Mouse (Mus musculus) induced T-regulatory cell, adult 2 months (primary cell): Measurements from ENCODE around the gene Abhd17a.

Experiments
- DNase-seq: peaks from one replicate; pipeline ENCODE4 v3.0.0-alpha.2; 2012; ENCODE audit warnings: low read depth

Abhd17a gene

DNA sequence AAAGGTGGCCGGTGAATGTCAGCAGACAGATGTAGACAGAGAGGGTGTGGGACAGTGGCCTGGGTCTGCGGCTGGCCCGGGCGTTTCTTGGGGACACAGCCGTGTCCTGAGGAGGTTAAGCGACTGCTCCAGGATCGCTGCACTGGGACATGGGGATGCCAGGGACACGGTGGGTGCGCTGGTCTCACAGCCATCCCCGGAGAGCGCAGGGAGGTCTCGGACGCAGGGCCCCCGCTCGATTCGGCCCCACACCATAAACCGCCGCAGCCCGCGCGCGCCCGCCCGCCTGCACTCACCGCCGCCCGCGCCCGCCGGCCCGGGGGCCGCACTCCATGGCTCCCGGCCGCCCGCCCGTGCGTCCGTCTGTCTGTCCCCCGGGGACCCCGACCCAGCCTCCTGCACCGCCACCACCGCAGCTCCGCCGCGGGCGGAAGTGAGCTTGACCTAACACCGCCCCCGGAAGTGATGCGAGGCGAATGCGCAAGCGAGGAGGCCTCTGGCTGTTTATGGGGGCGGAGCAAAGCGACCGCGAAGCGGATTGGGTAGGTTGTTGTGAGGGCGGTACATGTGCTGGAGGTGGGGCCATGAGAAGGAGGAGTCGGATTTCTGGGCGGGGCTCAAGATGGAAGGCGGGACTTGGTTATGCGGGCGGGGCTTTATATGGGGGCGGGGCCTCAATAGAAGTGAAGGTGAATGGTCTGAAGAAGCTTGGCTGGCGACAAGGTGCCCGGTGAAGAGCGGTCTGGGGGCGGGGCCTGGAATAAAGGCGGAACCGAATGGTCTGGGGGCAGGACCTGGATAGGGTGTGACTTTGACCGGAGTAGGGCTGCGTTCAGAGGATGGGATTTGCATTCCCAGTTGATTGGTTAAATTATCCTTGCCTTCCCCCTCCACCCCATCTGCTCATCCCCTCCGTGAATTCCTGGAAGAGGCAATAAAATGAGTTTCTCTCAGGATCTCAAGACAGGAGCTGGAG lies at the start of gene Abhd17a:
Abhd17a (minus strand) TSS at position 463 of the 976 bp plus-strand sequence.
- peak; percentile 99 for DNase-seq

DNA sequence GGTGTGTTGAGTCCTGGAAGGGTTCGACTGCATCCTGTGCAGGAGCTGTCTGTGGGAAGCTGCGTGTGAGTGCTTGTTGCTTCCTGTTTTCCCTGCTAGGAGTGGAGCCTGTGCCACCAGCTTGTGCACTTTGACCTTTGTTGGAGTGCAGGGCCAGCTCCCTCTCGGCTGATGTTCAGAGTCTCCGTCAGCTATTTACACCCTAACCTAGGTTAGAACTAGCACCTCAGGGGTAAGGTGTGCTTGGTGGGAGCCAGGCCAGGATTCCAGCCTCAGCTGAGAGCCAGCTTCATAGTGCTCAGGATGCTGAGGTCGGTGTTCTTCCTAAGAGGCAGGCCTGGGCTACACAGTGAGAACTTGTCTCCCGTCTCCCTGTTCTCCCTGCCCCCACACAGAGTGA lies 45.2 kb upstream of the Abhd17a start:
- DNase-seq: no peak

DNA sequence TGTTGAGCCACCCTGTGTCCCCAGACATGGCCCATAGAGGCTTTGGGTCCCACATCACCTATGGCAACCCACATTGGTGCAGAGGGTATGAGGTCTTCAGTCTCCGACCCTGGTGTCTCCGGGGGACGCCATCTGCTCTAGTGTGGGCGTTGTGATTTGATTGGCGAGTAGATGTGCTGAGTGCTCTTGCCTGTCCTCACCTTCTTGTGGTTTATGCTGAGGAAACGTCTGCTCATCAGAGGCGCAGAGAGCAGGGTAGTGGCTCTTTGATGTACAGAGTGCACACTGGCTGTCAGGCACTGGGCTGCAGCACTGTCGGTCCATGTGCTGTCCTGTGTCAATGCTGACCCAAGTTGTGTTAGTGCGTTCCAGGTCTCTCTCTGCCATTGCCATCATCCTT lies 38.8 kb upstream of the Abhd17a start:
- peak; percentile 56 for DNase-seq

DNA sequence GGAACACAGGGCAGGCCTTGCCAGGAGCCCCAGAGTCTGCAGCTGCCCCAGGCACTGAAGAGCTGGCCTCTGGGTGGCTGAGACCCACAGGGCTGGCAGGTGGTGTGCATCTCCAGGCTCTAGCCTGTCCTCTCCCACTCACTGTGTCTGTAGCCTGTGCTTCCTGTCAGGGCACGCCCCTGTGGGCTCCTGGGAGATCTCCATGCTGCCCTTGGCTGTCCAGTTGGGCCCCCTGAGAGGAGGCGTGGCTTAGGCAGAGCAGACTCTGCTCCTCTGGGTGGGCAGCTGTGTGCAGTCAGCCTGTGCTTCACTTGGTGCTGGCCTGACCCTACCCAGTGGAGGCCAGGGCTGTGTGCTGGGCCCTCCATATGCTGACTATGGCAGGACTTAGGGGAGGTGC lies 37.5 kb upstream of the Abhd17a start:
- no peak for DNase-seq

DNA sequence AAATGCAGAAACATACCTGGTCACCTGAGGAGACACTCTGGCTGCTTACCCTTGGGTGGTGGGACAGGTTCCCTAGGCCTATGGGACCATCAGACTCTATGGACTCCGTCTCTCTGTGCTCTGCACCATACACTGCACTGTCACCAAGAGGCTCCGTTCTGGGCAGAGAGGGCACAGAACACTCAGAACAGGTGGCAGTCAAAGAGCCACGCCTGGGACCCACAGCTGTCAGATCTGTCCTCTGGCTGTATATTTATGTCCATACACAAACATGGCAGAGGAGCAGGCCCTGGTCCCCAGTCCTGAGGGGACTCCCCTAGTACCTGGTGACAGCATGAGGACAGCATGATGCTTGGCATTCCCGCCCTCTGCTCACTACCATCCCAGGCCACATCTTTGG lies 35.6 kb upstream of the Abhd17a start:
- DNase-seq: no peak

DNA sequence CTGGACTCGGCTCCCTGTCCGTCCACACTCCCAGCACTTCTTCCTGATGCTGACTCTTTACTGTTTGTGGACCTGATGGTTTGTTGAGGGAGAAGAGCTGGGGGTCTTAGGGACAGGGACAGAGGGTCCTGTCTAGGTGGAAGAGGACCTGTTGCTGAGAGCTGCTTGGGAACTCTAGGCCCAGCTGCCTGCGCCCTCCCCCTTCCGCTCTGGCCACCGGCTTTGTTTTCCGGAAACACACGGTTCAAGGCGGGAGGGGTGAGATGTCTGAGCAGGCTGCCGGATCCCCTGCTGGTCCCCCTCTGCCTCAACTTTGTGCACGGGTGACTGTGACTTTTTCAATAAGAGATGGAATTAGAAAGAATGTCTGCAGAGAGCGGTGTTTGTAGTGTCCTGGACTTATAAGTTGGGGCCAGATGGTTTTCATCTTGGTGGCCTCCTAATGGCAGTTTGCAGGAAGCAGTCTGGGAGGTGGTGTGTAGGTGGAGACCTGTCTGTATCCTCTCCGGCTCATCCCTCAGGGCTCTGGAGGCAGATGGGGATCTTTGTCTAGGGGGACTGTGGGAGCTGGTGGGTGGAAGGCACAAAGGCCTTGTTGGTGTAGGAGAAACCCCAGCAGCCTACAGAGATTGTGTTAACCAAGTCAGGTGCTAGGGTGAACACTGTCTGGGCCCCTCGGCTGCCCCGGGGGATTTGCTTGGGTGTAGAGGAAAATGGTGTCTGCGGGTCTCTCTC lies 33.5 kb upstream of the Abhd17a start:
- DNase-seq: peak; percentile 83

DNA sequence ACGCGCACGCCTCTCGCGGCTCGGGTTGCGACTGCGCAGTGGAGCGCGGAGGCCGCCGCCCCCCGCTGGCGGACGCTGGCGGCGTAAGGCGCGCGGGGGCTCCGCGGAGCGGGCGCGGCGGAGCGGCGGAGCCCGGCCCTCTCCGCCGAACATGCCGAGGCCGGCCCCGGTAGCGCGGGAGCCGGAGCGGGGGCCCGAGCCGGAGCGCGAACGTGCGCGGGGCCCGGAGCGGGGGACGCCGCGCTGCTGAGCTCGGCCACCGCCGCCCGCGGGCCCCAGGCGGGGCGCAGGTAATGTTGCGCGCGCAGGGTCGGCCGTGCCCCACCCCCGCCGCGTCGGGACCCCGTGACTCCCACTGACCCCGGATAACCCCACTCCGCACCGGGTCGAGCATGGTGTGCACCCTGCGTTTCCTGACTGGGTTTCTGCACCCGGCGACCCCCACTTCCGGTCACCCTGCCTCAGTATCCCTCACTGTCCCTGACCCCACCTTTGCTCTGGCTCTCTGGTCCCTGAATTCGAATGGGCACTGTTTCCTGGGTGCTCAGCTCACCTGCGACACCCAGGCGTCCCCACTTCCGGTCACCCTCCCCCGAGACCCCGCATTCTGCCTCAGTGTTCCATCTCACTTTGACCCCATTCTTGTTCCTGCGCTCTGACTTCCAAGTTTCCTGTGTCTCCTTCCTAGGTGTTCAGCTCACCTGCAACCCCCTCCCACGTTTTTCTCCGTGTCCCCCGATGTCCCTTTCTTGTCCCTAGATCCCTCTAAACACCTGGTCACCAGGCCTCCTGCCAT lies 32.7 kb upstream of the Abhd17a start, which contains the start of gene Csnk1g2:
Csnk1g2 (plus strand) TSS at position 178 of the 796 bp plus-strand sequence.
- DNase-seq: peak; percentile 82

DNA sequence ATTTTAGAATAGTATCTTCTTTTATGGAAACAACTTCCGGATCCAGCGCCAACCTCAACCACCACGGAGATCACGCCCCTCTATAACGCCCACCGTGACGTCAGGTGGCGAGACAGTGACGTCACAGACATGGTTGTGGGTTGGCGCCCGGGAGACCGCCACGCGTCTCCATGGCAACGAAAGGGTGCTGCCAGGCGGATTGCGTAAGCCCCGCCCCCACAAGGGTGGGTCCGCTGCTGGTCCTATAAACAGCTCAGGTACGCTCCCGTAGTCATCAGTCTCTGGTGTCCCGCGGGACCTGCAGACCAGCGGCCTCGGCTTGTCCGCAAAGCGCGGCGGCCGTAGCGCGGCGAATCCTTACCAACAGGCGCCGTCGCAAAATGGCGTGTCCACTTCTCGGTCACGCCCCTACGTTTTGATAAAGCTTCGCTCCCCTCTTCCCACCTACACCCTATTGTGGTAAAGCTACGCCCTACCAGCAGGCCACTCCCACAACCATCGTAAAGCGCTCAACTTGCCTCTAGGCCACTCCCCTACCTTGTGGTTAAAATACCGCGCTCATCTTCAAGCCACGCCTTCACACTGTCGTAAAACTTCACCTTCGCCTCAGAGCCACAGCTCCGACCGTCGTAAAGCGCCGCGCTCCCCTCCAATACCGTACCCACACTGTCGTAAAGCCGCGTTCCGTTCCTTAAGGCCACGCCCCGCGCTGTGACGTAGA lies 32.0 kb upstream of the Abhd17a start:
- DNase-seq: peak; percentile 100

DNA sequence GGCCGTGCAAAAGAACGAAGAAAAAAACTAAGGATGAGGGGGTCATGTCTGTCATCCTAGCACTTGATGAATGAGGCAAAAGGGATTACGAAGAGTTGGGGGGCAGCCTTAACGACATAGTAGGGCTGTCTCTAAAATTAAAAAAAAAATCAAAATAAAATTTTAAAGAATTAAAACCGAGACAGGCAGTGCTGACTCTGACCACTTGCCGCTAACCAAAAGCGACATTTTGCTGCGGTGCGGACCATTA lies 31.5 kb upstream of the Abhd17a start:
- DNase-seq: no peak

DNA sequence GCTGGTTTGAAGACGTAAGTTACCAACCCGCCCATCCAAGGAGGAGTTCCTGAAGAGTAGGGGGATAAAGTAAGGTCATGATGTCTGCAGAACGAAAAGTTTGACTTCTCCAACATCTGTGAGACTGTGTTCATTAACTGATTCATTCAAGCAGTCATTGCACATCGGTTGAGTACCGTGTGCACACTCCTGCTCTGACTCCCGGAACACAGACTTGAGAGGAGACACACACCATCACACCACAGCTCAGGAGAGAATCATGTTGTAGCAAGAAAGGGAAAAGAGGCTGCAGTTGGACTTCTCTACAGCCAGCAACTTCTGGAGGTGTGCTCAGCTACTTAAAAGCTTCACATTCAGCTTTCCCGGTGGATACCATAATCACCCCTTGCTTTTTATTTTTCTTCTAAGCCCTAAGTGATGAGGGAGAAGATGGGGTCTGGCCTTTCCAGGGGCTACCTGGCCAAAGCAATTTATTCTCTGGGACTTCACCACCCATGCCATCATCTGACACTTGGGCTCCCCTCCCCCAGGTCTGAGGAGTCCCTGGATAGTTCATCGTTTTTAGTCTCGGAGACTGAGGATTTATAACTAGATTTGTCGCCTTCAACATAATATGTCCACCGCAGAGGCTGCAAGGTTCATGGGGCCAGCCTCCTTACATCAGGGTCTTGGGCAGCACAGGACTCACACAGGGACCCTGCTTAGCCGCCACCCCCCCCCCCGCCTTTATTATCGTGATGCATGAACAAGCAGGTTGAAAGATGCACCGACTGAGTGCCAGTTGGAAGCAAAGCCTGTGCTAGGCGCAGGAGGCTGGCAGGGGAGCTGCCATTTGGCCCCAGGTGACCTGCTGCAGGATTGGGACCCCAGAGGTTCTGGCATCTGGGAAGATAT lies 30.9 kb upstream of the Abhd17a start:
- DNase-seq: no peak

DNA sequence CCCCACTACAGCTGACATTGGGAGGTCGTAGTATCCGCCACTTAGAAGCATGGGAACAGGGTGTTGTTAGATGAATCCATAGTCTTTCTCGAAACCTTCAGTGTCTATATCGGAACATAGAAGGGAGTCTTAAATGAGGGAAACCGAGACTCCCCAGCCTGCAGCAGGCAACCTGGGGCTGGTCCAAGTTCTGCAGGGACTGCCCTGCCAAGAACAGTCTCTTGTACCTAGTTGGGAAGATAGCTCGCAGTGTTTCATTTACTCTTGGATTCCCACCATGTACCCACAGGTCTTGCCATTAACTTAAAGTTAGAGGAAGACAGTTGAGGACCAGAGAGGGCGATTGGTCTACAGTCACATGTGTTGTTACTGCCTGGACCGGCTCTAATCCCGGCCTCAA lies 30.2 kb upstream of the Abhd17a start:
- peak; percentile 20 for DNase-seq

DNA sequence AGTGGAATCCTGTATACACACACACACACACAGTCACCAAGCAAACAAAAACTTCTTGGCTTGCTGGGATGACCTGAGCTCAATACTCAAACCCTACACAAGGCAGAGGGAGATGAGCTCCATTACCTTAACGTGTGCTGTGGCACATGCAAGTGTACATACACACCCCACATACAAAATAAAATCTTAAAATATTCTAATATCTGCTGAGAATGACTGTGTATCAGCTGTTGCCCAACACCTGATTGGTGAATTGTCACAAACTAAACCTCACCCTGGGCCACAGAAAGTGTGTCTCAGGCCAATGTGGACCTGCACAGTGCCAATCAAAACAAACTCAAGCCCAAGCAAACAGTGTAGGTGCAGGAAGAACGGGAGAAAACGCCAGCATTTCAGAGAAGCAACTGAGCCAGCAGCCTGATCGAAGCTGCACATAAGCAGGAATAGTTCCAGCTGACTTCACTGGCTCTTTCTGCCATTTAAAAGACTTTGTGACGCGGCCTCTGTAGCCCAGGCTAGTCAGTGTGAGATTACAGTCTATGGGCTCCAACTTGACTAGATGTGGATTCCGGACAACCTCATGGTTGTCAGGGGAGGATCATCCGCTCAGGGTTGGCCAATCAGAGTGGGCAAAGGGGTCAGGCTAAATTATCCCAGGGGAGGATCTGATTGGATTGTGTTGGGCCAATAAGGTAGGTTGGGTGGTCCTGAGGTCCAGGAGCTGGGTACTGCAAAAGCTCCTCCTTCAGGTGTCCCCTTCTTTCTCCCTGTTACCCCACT lies 29.5 kb upstream of the Abhd17a start:
- peak; percentile 18 for DNase-seq

DNA sequence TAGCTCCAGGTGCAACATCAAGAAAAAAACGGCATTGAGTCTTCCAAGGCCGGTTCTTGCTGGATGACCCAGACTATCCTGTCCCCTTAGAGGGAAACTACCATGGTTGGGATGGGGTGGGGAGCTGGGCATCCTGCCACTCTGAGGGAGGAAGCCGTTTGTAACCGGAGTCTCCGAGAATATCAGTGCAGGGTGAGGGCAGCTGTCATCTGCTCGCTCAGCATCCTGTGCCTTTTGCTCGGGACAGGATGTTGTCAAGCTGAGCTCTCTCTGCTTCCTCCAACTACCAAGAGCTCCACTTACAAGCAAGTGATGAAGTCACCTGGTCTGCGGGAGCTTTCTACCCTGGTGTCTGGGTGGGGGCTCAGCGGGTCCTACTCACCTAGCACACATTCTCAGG lies 28.0 kb upstream of the Abhd17a start:
- peak; percentile 86 for DNase-seq

DNA sequence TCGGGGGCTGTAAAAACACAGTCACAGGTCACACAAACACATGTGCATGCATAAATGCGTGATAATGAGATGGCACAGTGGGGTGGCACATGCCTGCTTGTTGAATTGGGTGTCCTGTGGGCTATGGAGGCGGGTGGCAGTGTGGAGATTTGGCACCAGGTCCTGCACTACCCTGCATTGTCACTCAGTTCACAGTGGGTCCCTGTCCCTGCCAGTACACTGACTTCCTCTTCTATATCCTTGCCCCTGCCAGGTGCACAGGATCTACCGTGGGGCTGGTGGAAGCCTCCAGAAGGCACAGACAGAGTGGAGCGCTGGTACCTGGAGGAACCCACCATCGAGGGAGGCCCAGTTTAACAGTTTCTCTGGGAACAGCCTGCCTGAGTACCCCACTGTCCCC lies 24.2 kb upstream of the Abhd17a start:
- no peak for DNase-seq

DNA sequence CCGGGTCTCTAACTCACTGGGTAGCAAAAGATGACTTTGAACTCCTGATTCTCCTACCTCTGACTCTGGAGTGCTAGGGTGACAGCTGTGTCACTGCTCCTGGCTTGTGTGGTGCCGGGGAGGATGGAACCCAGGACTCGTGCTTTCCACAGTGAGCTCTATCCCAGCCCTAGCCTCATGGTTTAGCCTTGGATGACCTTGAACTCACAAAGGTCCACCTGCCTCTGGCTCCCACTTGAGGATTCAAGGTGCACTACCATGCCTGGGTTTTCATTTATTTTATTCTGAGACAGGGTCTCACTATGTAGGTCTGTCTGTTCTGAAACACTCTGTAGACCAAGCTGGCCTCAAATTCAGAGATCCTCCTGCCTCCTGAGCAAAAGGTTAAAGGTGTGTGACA lies 23.7 kb upstream of the Abhd17a start:
- no peak for DNase-seq

DNA sequence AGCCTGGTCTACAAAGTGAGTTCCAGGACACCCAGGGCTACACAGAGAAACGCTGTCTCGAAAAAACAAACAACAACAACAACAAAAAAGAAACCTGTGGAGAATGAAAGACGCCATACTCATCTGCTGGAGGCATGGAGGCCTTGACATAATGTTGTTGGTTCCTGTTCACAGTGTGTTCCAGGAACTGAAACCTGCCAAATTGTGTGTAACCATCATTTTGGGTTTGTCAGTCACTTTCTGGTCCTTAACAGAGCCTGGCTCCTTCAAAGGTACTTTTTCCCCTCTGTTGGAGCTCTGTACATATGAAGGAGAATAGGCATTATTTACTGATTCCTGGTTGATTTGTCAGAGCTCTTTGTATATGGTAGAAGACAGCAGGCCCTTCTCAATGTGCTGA lies 21.8 kb upstream of the Abhd17a start:
- DNase-seq: no peak

DNA sequence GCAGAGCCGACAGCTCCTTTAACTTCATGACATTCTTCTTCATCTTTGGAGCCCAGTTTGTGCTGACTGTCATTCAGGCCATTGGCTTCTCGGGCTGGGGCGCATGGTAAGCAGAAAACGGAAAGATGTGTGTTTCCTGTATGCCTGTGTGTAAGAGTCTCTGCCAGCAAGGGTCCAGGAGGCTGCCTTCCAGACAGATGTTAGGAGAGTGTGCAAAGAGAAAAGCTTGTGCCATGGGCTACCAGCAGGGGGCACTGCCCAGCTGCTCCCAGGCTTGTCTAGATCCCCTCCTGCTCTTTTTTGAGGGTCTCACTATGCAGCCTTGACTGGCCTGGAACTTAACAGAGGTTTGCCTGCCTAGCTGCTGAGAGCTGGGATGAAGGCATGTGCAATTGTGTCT lies 20.9 kb upstream of the Abhd17a start:
- peak; percentile 78 for DNase-seq

DNA sequence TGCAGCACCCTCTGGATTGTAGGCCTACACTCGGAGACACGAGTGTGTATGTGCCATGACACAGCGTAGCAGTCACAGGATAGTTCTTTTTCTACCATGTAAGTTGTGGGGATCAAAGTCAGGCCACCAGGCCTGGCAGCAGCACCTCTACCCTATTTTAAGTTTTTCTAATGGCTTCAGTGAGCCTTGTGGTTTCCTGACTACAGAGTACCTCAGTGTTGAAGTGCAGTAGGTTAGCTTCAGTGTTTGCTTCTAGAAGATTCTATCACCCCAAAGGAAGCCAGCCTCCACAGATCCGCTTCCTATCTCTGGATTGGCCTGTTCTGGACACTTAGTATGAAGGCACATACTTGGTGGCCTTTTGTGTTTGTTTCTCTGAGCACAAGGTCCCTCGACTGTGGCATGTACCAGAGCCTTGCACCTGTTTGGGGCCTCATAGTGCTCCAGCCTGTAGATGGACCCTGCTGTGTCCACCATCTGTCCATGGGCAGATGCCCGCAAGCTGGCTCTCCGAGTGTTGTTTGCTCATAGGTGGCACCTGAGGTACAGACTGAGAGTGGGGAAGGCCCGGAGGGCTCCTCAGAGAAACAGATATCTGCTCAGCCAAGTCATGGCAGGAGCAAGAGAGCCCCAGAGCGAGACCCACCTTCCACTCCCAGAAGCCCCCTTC lies 20.1 kb upstream of the Abhd17a start:
- peak; percentile 22 for DNase-seq

DNA sequence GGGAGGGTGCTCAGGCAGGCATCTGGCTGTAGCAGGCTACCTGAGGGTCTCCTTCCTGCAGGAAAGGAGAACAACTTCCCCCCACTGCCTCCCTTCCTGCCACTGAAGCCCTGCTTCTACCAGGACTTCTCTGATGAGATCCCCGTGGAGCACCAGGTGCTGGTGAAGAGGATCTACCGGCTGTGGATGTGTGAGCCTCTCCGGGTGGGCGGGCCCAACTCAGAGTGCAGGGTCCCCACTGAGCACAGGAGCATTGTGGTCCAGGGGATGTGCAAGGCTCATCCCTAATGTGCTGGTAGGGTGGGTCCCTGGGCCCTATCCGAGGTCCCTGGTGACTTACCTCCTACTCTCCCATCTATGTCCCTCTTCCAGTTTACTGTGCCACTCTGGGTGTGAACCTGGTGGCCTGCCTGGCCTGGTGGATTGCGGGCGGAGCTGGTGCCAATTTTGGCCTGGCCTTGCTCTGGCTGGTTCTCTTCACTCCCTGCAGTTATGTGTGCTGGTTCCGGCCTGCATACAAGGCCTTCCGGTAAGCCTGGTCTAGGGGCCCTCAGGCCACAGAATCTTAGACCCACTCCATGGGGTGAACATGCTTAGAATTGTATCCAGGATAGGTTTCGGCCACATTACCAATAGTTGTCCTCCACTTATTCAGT lies 19.3 kb upstream of the Abhd17a start:
- DNase-seq: no peak
